Mouse (Mus musculus) neural tube, embryonic 14.5 days (tissue): ENCODE results near the gene Bend6. TPM values are rescaled to one million over a fixed set of nuclear protein-coding genes. Genes with fewer than 3 reads are reported as not detected.
A peak's percentile ranks its signal among the peaks of the same experiment; 100 is the strongest.
"Not testable (repeated sequence)": the region's sequence is repeated elsewhere in the genome, so short reads cannot be mapped to it uniquely, and the experiment has no call there.

Experiments
- ATAC-seq: fragments of 200-750 bp; cut with Nextera tagmentation; 2 replicates; pipeline ENCODE4 v1.8.0; 2017; ENCODE audit warnings: low read depth, mild to moderate bottlenecking, moderate TSS enrichment, moderate library complexity
- H3K27ac ChIP-seq: fragments of 300-500 bp; sonication (generic); 2 replicates; pipeline ENCODE4 v1.5.1; 2014; ENCODE audit warnings: low read depth, mild to moderate bottlenecking, control low read depth, low read length, moderate library complexity, mixed read lengths
- H3K27me3 ChIP-seq: fragments of 300-500 bp; sonication (generic); 2 replicates; pipeline ENCODE4 v1.6.1; 2014; ENCODE audit warnings: low read length; ENCODE audit not compliant: control insufficient read depth, insufficient read depth
- H3K36me3 ChIP-seq: fragments of 300-500 bp; sonication (generic); 2 replicates; pipeline ENCODE4 v1.6.1; 2014; ENCODE audit warnings: low read length, mixed read lengths; ENCODE audit not compliant: control insufficient read depth, insufficient read depth
- H3K4me1 ChIP-seq: fragments of 300-500 bp; sonication (generic); 2 replicates; pipeline ENCODE4 v1.6.1; 2014; ENCODE audit warnings: low read length; ENCODE audit not compliant: control insufficient read depth, insufficient read depth
- H3K4me2 ChIP-seq: fragments of 300-500 bp; sonication (generic); 2 replicates; pipeline ENCODE4 v1.6.1; 2014; ENCODE audit warnings: mild to moderate bottlenecking, low read depth, low read length, control low read depth
- H3K4me3 ChIP-seq: fragments of 300-500 bp; sonication (generic); 2 replicates; pipeline ENCODE4 v1.5.1; 2014; ENCODE audit warnings: low read depth, low read length, control low read depth, mixed read lengths
- H3K9ac ChIP-seq: fragments of 300-500 bp; sonication (generic); replicated peaks from 2 replicates; pipeline ENCODE4 v1.6.1; 2014; ENCODE audit warnings: low read depth, mild to moderate bottlenecking, control low read depth, low read length, mixed read lengths
- H3K9me3 ChIP-seq: fragments of 300-500 bp; sonication (generic); 2 replicates; pipeline ENCODE4 v1.6.1; 2016; ENCODE audit warnings: low read length; ENCODE audit not compliant: control insufficient read depth
- WGBS: fragments of 180-500 bp; shearing (Covaris S2); extraction: QIAGEN DNeasy Blood & Tissue Kit; methylation state at CpG from one replicate; pipeline ENCODE4 v1.1.7; 2014; 5-methylcytosine and 5-hydroxymethylcytosine counted together
- polyA plus RNA-seq: library from polyadenylated mRNA; unstranded; fragments of >200 nt; fragmentation: Nextera tagmentation; extraction: Ambion mirVana; gene quantifications from 2 replicates; pipeline ENCODE4 v1.2.1, GENCODE M21; 2014

Gene Bend6
- polyA plus RNA-seq, 1 experiment from 2014 or later = 73.5 TPM

DNA sequence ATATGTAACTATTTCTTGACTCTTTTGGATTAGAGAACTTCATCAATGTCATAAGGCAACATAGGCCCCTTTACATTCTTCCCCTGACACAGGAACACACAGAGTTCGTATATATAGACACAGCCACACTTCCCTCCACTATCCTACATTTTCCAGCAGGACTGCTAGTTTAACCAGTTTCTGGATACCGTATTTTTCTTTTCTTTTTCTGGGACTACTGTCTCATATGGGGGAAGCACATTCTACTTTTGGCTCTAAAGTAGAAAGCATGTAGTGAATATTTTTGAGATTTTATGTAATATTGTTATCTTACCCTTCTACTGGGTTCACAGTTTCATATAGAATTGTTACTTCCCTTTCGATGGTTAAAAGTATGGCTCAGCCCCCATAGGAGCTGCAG, 38.2 kb downstream of the Bend6 start:
- 88% methylated on average over 3 of the region's 3 CpGs for WGBS
- no peak overlapping the region for H3K4me3 ChIP-seq
- H3K27me3 ChIP-seq = no peaks in the 10 kb centered on the region
- H3K9ac ChIP-seq = no peak overlapping the region
- no peak overlapping the region for H3K27ac ChIP-seq
- H3K4me2 ChIP-seq = no peak overlapping the region
- H3K4me1 ChIP-seq = no peaks in the 10 kb centered on the region
- no peaks in the 10 kb centered on the region for H3K36me3 ChIP-seq
- H3K9me3 ChIP-seq = no peaks in the 10 kb centered on the region
- ATAC-seq = no peak

- H3K4me2 ChIP-seq = no peak overlapping the region
- H3K4me1 ChIP-seq = no peaks in the 10 kb centered on the region
- no peak for ATAC-seq
- H3K4me3 ChIP-seq = no peak overlapping the region
- no peaks in the 10 kb centered on the region for H3K9me3 ChIP-seq
- no peaks in the 10 kb centered on the region for H3K27me3 ChIP-seq
- no peak overlapping the region for H3K27ac ChIP-seq
- WGBS = 91% methylated on average over 2 of the region's 2 CpGs
- H3K36me3 ChIP-seq = no peaks in the 10 kb centered on the region
- H3K9ac ChIP-seq = no peak overlapping the region
These were observed 38.6 kb downstream of the Bend6 start for GRCm38 (mm10) chr1:33869031-33869430.

- 99% methylated on average over 2 of the region's 2 CpGs for WGBS
- ATAC-seq = no peak
These were observed 60.8 kb downstream of the Bend6 start for GRCm38 (mm10) chr1:33846807-33847206.

GRCm38 (mm10) chr1:33843823-33844222, 63.8 kb downstream of the Bend6 start:
- WGBS = 68% methylated on average over 6 of the region's 6 CpGs
- ATAC-seq = no peak

More at GRCm38 (mm10) chr1:33846807-33847206, 60.8 kb downstream of the Bend6 start:
- H3K27ac ChIP-seq = no peak overlapping the region
- H3K4me2 ChIP-seq = no peak overlapping the region
- H3K4me1 ChIP-seq = no peaks in the 10 kb centered on the region
- no peaks in the 10 kb centered on the region for H3K36me3 ChIP-seq
- no peak overlapping the region for H3K9ac ChIP-seq
- H3K9me3 ChIP-seq = no peaks in the 10 kb centered on the region
- H3K4me3 ChIP-seq = no peak overlapping the region
- H3K27me3 ChIP-seq = no peaks in the 10 kb centered on the region

DNA sequence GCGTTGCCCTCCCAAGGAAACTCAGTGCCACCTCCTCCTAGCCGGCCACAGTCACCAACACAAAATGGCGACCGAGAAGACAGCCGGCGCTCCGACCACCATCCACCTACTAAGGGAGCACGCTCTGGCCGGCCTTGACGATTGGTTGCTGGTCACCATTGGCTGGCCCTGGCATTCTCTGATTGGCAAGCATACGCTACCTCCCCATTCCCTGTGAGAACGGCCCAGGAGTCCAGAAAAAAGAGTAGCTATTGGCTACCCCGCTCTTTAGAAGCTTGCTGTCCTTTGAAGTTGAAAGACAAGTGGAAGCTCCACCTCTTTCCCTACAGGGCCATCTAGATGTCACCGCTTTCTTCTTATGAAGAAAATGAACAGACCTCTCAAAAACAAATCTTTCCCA, 68.7 kb downstream of the Bend6 start:
- H3K4me1 ChIP-seq, H3K27me3 ChIP-seq, H3K27ac ChIP-seq, H3K36me3 ChIP-seq, H3K9ac ChIP-seq, ATAC-seq, H3K4me2 ChIP-seq, H3K4me3 ChIP-seq, H3K9me3 ChIP-seq: not testable (repeated sequence)
- WGBS = 93% methylated on average over 14 of the region's 14 CpGs

More at GRCm38 (mm10) chr1:33843823-33844222, 63.8 kb downstream of the Bend6 start:
- H3K27ac ChIP-seq = no peak overlapping the region
- H3K9ac ChIP-seq = no peak overlapping the region
- no peak overlapping the region for H3K4me2 ChIP-seq
- no peaks in the 10 kb centered on the region for H3K9me3 ChIP-seq
- no peaks in the 10 kb centered on the region for H3K36me3 ChIP-seq
- no peak overlapping the region for H3K4me3 ChIP-seq
- H3K4me1 ChIP-seq = no peaks in the 10 kb centered on the region
- no peaks in the 10 kb centered on the region for H3K27me3 ChIP-seq

GRCm38 (mm10) chr1:33830586-33830985, 77.0 kb downstream of the Bend6 start:
- WGBS = 82% methylated on average over 4 of the region's 4 CpGs
- Histone ChIP-seq H3K9me3 (no peaks in the 10 kb centered on the region), H3K4me2 (no peak overlapping the region), H3K27ac (no peak overlapping the region), H3K36me3 (no peaks in the 10 kb centered on the region), H3K4me1 (no peaks in the 10 kb centered on the region), H3K9ac (no peak overlapping the region), H3K4me3 (no peak overlapping the region), H3K27me3 (no peaks in the 10 kb centered on the region)
- no peak for ATAC-seq

- no peaks in the 10 kb centered on the region for H3K36me3 ChIP-seq
- no peak overlapping the region for H3K4me2 ChIP-seq
- H3K27ac ChIP-seq = no peak overlapping the region
- no peaks in the 10 kb centered on the region for H3K9me3 ChIP-seq
- no peak overlapping the region for H3K9ac ChIP-seq
- no peak for ATAC-seq
- H3K4me1 ChIP-seq = peaks cover 4% of the 10 kb centered on the region
- H3K4me3 ChIP-seq = no peak overlapping the region
- 84% methylated on average over 2 of the region's 2 CpGs for WGBS
- H3K27me3 ChIP-seq = no peaks in the 10 kb centered on the region
These were observed 89.7 kb downstream of the Bend6 start for GRCm38 (mm10) chr1:33817931-33818330.

GRCm38 (mm10) chr1:33813868-33814794, 93.5 kb downstream of the Bend6 start, which contains the start of gene Zfp451:
TSS of gene Zfp451 (minus strand) at chr1:33814595.
- Histone ChIP-seq H3K9me3 (no peaks in the 10 kb centered on the region), H3K4me2 (peak within 1 kb of the TSS; percentile 79), H3K4me3 (peak within 1 kb of the TSS; percentile 94), H3K36me3 (peaks cover 6% of the 10 kb centered on the region; the same call in 1 of the 2 replicates), H3K27me3 (no peaks in the 10 kb centered on the region), H3K4me1 (peaks cover 16% of the 10 kb centered on the region), H3K9ac (peak within 1 kb of the TSS; percentile 95), H3K27ac (peak within 1 kb of the TSS; percentile 95)
- ATAC-seq = peak; percentile 96
- under 1% methylated on average over 83 of the region's 85 CpGs for WGBS

- Histone ChIP-seq H3K36me3 (peaks cover 9% of the 10 kb centered on the region; the same call in 1 of the 2 replicates), H3K9me3 (no peaks in the 10 kb centered on the region), H3K4me1 (peaks cover 16% of the 10 kb centered on the region), H3K9ac (peak overlapping the region; percentile 95), H3K27me3 (no peaks in the 10 kb centered on the region), H3K4me3 (peak overlapping the region; percentile 94), H3K4me2 (peak overlapping the region; percentile 79), H3K27ac (peak overlapping the region; percentile 95)
- WGBS = 6% methylated on average over 11 of the region's 11 CpGs
- peak; percentile 22 for ATAC-seq
These were observed 94.1 kb downstream of the Bend6 start for GRCm38 (mm10) chr1:33813495-33813867.
